Mouse (Mus musculus) telencephalon, adult 2 months (tissue): ENCODE data around the gene Sema7a.

Experiments
- DNase-seq: peaks from one replicate; pipeline ENCODE4 v3.0.0-alpha.2; 2011; ENCODE audit warnings: low read depth, low spot score

The Sema7a gene

GRCm38 (mm10) chr9:57938225-57939055, 1.5 kb upstream of the Sema7a start:
- DNase-seq, result no peak

GRCm38 (mm10) chr9:57940349-57940794, 460 bp downstream of the Sema7a start:
- no peak for DNase-seq

- DNase-seq, result no peak
Measured at GRCm38 (mm10) chr9:57940861-57941638, 1.1 kb downstream of the Sema7a start.

- no peak for DNase-seq
Measured at GRCm38 (mm10) chr9:57942039-57942438, 2.1 kb downstream of the Sema7a start.

- no peak for DNase-seq
Measured at GRCm38 (mm10) chr9:57943067-57943466, 3.2 kb downstream of the Sema7a start.

GRCm38 (mm10) chr9:57944572-57944971, 4.7 kb downstream of the Sema7a start:
- no peak for DNase-seq

GRCm38 (mm10) chr9:57945771-57946616, 6.1 kb downstream of the Sema7a start:
- DNase-seq, result no peak

- DNase-seq, result no peak
Measured at GRCm38 (mm10) chr9:57947381-57948030, 7.6 kb downstream of the Sema7a start.

GRCm38 (mm10) chr9:57948333-57948931, 8.5 kb downstream of the Sema7a start:
- no peak for DNase-seq

- DNase-seq, result no peak
Measured at GRCm38 (mm10) chr9:57949102-57949704, 9.3 kb downstream of the Sema7a start.

- no peak for DNase-seq
Measured at GRCm38 (mm10) chr9:57949879-57950278, 10.0 kb downstream of the Sema7a start.

- DNase-seq, result peak; percentile 58
Measured at GRCm38 (mm10) chr9:57950519-57950918, 10.6 kb downstream of the Sema7a start.

GRCm38 (mm10) chr9:57951993-57952392, 12.1 kb downstream of the Sema7a start:
- no peak for DNase-seq

GRCm38 (mm10) chr9:57954962-57955744, 15.2 kb downstream of the Sema7a start:
- no peak for DNase-seq

- DNase-seq, result no peak
Measured at GRCm38 (mm10) chr9:57955764-57956163, 15.9 kb downstream of the Sema7a start.

- DNase-seq, result no peak
Measured at GRCm38 (mm10) chr9:57956196-57956837, 16.4 kb downstream of the Sema7a start.

- no peak for DNase-seq
Measured at GRCm38 (mm10) chr9:57956838-57957236, 16.9 kb downstream of the Sema7a start.

GRCm38 (mm10) chr9:57958615-57959014, 18.7 kb downstream of the Sema7a start:
- DNase-seq, result no peak

GRCm38 (mm10) chr9:57959399-57959798, 19.5 kb downstream of the Sema7a start:
- DNase-seq, result no peak
